Mouse (Mus musculus) limb, embryonic 15.5 days (tissue): ENCODE measurements around the gene Fmo2. TPM values are rescaled to one million over a fixed set of nuclear protein-coding genes. Genes with fewer than 3 reads are reported as not detected.

Experiments
- ATAC-seq: fragments of 200-750 bp; cut with Nextera tagmentation; 2 replicates; pipeline ENCODE4 v1.8.0; 2017; ENCODE audit warnings: low read depth, moderate TSS enrichment; ENCODE audit not compliant: insufficient number of reproducible peaks, low FRiP score, low TSS enrichment
- H3K27ac ChIP-seq: fragments of 300-500 bp; sonication (generic); 2 replicates; pipeline ENCODE4 v1.5.1; 2015; ENCODE audit warnings: moderate library complexity, mild to moderate bottlenecking, inconsistent platforms
- H3K27me3 ChIP-seq: fragments of 300-500 bp; sonication (generic); 2 replicates; pipeline ENCODE4 v1.6.1; 2015; ENCODE audit warnings: inconsistent platforms
- H3K36me3 ChIP-seq: fragments of 300-500 bp; sonication (generic); 2 replicates; pipeline ENCODE4 v1.6.1; 2015; ENCODE audit warnings: inconsistent platforms
- H3K4me1 ChIP-seq: fragments of 300-500 bp; sonication (generic); 2 replicates; pipeline ENCODE4 v1.6.1; 2015; ENCODE audit warnings: inconsistent platforms
- H3K4me2 ChIP-seq: fragments of 300-500 bp; sonication (generic); 2 replicates; pipeline ENCODE4 v1.6.1; 2015; ENCODE audit warnings: mild to moderate bottlenecking, inconsistent platforms
- H3K4me3 ChIP-seq: fragments of 300-500 bp; sonication (generic); 2 replicates; pipeline ENCODE4 v1.5.1; 2015; ENCODE audit warnings: mild to moderate bottlenecking, inconsistent platforms
- H3K9ac ChIP-seq: fragments of 300-500 bp; sonication (generic); 2 replicates; pipeline ENCODE4 v1.6.1; 2015; ENCODE audit warnings: inconsistent platforms
- H3K9me3 ChIP-seq: fragments of 300-500 bp; sonication (generic); 2 replicates; pipeline ENCODE4 v1.6.1; 2016; ENCODE audit warnings: inconsistent platforms
- WGBS: fragments of 180-500 bp; shearing (Covaris S2); methylation state at CpG from one replicate; pipeline ENCODE4 v1.1.7; 2015; 5-methylcytosine and 5-hydroxymethylcytosine counted together
- polyA plus RNA-seq: library from polyadenylated mRNA; unstranded; fragments of >200 nt; fragmentation: Nextera tagmentation; extraction: Ambion mirVana; gene quantifications from 2 replicates; pipeline ENCODE4 v1.2.1, GENCODE M21; 2015

Fmo2 gene
- polyA plus RNA-seq, 1 experiment from 2014 or later, result 3.0 TPM

- no peak overlapping the region for H3K4me2 ChIP-seq
- H3K4me1 ChIP-seq, result peaks cover 6% of the 10 kb centered on the region; the same call in 1 of the 2 replicates
- ATAC-seq, result no peak
- no peak overlapping the region for H3K27ac ChIP-seq
- H3K27me3 ChIP-seq, result no peaks in the 10 kb centered on the region
- no peak overlapping the region for H3K9ac ChIP-seq
- H3K9me3 ChIP-seq, result no peaks in the 10 kb centered on the region
- H3K36me3 ChIP-seq, result no peaks in the 10 kb centered on the region
- 53% methylated on average over 5 of the region's 5 CpGs for WGBS
- H3K4me3 ChIP-seq, result no peak overlapping the region
Observed at GRCm38 (mm10) chr1:162832574-162832953, 66.0 kb downstream of the Fmo2 start.

- Histone ChIP-seq H3K36me3 (no peaks in the 10 kb centered on the region), H3K4me2 (no peak overlapping the region)
Observed at GRCm38 (mm10) chr1:162831838-162832573, 66.5 kb downstream of the Fmo2 start.

More at GRCm38 (mm10) chr1:162831838-162832573, 66.5 kb downstream of the Fmo2 start:
- Histone ChIP-seq H3K4me1 (peaks cover 6% of the 10 kb centered on the region; the same call in 1 of the 2 replicates), H3K4me3 (no peak overlapping the region), H3K9me3 (no peaks in the 10 kb centered on the region), H3K27me3 (no peaks in the 10 kb centered on the region), H3K27ac (no peak overlapping the region), H3K9ac (no peak overlapping the region)
- no peak for ATAC-seq
- 10% methylated on average over 5 of the region's 5 CpGs for WGBS

Other genes with a start within 250 kb of the Fmo2 start
- not detected in 2 replicates for gene Myocos, start 240.5 kb downstream of the Fmo2 start, polyA plus RNA-seq
- gene Prrc2c, start 158.2 kb downstream of the Fmo2 start, polyA plus RNA-seq, result 134 and 135 TPM in 2 replicates
- gene Fmo4, start 84.8 kb downstream of the Fmo2 start, polyA plus RNA-seq, result 0.16 and 0.79 TPM in 2 replicates
- gene Fmo1, start 32.1 kb downstream of the Fmo2 start, polyA plus RNA-seq, result 37.2 and 51.8 TPM in 2 replicates
- gene Fmo6, start 38.8 kb upstream of the Fmo2 start, polyA plus RNA-seq, result 0.36 and 0.55 TPM in 2 replicates
- gene Fmo3, start 85.8 kb upstream of the Fmo2 start, polyA plus RNA-seq, result not detected in 2 replicates
- not detected in 2 replicates for gene Mroh9, start 186.9 kb upstream of the Fmo2 start, polyA plus RNA-seq